Mouse (Mus musculus) testis, adult 2 months (tissue): Measurements from ENCODE around the gene Ubtd1. TPM values are rescaled to one million over a fixed set of nuclear protein-coding genes. Genes with fewer than 3 reads are reported as not detected.

Experiments used
- H3K27ac ChIP-seq: fragments of 200-500 bp; 2 replicates; pipeline ENCODE4 v1.5.1; 2012; ENCODE audit warnings: low read depth, low read length; ENCODE audit not compliant: control insufficient read depth, insufficient read depth
- H3K27me3 ChIP-seq: fragments of 200-500 bp; 2 replicates; pipeline ENCODE4 v1.6.1; 2012; ENCODE audit warnings: mild to moderate bottlenecking, low read length, moderate library complexity; ENCODE audit not compliant: control insufficient read depth, insufficient read depth
- H3K36me3 ChIP-seq: fragments of 200-500 bp; 2 replicates; pipeline ENCODE4 v1.6.1; 2012; ENCODE audit warnings: mild to moderate bottlenecking, low read length; ENCODE audit not compliant: control insufficient read depth, insufficient read depth
- H3K4me1 ChIP-seq: fragments of 200-500 bp; 2 replicates; pipeline ENCODE4 v1.6.1; 2012; ENCODE audit warnings: low read length; ENCODE audit not compliant: control insufficient read depth, insufficient read depth
- H3K4me3 ChIP-seq: fragments of 200-500 bp; 2 replicates; pipeline ENCODE4 v1.5.1; 2012; ENCODE audit warnings: low read depth, mild to moderate bottlenecking, low read length, moderate library complexity, mixed read lengths; ENCODE audit not compliant: control insufficient read depth
- CTCF ChIP-seq: fragments of 200-500 bp; IDR thresholded peaks from 2 replicates; pipeline ENCODE4 v1.5.1; 2012; ENCODE audit warnings: low read depth, mild to moderate bottlenecking, inconsistent platforms, low read length, moderate library complexity; ENCODE audit not compliant: control insufficient read depth, insufficient read depth, insufficient replicate concordance
- POLR2A ChIP-seq: fragments of 200-500 bp; IDR thresholded peaks from 2 replicates; pipeline ENCODE4 v1.6.1; 2012; ENCODE audit warnings: low read depth, mild to moderate bottlenecking, inconsistent platforms, low read length, moderate library complexity; ENCODE audit not compliant: control insufficient read depth
- polyA plus RNA-seq: library from polyadenylated mRNA; depleted of rRNA; stranded (reverse); fragments of >200 nt; gene quantifications from 2 replicates; pipeline ENCODE4 v1.2.3, GENCODE M21; 2012

Gene Ubtd1
- polyA plus RNA-seq, 1 experiment = 282 TPM

DNA sequence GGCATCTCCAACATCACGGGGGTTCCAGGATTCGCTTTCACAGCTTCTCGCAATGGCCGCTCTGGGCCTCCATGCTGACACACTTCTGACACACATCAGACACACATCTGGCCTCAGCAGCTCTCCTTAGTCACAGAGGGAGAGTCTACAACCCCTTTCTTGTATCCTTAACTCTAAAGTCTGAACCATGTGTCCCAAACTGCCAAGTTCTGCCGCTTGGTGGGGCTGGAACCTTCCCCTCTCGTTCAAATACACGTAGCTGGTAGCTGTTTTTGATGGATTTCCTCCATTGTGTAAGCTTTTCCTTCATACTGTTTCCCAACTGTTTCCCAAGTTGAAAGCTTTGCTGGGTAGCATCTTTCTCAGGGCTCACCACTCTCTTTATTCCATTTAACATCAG lies 89.7 kb downstream of the Ubtd1 start:
- Histone ChIP-seq H3K27me3 (no peaks in the 10 kb centered on the region), H3K36me3 (no peaks in the 10 kb centered on the region), H3K4me1 (no peaks in the 10 kb centered on the region), H3K4me3 (no peak overlapping the region), H3K27ac (no peak overlapping the region)
- TF ChIP-seq CTCF = no peak
- TF ChIP-seq POLR2A = no peak

GRCm38 (mm10) chr19:42071886-42072608 lies 90.5 kb downstream of the Ubtd1 start:
- TF ChIP-seq POLR2A (no peak), CTCF (no peak)
- H3K4me3 ChIP-seq = no peak overlapping the region
- no peaks in the 10 kb centered on the region for H3K27me3 ChIP-seq
- H3K4me1 ChIP-seq = no peaks in the 10 kb centered on the region
- no peaks in the 10 kb centered on the region for H3K36me3 ChIP-seq
- H3K27ac ChIP-seq = no peak overlapping the region

DNA sequence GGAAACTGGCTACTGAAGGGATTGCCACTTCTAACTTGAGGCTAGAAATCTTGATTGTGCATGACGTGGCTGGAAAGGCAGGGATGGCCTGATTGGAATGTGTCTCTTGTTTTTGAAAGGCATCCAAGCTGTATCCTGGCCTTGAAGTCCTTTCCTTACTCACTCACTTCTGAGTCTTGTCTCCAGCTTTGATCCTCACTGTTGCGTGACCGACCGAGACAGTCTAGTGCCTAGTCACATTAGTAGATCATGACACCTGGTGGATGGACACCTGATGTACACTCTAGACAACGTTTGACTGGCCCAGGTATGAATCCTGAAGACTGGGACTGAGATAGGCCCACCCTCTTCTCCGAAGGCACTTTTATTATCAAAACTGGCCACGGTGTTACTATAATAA lies 91.2 kb downstream of the Ubtd1 start:
- Histone ChIP-seq H3K4me1 (no peaks in the 10 kb centered on the region), H3K36me3 (no peaks in the 10 kb centered on the region), H3K27ac (no peak overlapping the region), H3K4me3 (no peak overlapping the region), H3K27me3 (no peaks in the 10 kb centered on the region)
- TF ChIP-seq POLR2A = no peak
- TF ChIP-seq CTCF = no peak

DNA sequence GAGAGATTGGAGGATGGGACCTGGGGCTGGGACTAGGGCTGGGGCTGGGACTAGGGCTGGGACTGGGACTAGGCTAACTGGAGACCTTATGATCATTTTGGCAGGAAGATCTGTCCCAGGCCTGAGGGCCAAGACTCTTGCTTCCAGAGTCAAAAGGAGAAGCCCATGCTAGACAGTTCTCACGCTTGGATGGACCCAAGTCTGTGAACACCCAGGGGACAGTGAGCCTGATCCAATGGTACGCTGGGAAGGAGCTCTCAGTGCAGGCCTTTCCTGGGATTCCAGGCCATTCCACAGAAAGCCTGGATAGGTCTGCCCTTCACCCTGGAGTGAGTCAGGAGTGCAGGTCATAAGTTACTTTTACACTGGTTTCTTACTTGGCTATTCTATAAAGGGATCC lies 93.5 kb downstream of the Ubtd1 start:
- H3K4me3 ChIP-seq = no peak overlapping the region
- H3K36me3 ChIP-seq = no peaks in the 10 kb centered on the region; the same call in 1 of the 2 replicates
- H3K27ac ChIP-seq = no peak overlapping the region
- no peak for TF ChIP-seq POLR2A
- TF ChIP-seq CTCF = no peak
- no peaks in the 10 kb centered on the region for H3K27me3 ChIP-seq
- no peaks in the 10 kb centered on the region for H3K4me1 ChIP-seq

- H3K36me3 ChIP-seq = no peaks in the 10 kb centered on the region; the same call in 1 of the 2 replicates
- no peaks in the 10 kb centered on the region for H3K4me1 ChIP-seq
- no peaks in the 10 kb centered on the region for H3K27me3 ChIP-seq
- no peak for TF ChIP-seq POLR2A
- no peak for TF ChIP-seq CTCF
- no peak overlapping the region for H3K27ac ChIP-seq
- H3K4me3 ChIP-seq = no peak overlapping the region
Measured at GRCm38 (mm10) chr19:42075992-42076391, 94.4 kb downstream of the Ubtd1 start.

DNA sequence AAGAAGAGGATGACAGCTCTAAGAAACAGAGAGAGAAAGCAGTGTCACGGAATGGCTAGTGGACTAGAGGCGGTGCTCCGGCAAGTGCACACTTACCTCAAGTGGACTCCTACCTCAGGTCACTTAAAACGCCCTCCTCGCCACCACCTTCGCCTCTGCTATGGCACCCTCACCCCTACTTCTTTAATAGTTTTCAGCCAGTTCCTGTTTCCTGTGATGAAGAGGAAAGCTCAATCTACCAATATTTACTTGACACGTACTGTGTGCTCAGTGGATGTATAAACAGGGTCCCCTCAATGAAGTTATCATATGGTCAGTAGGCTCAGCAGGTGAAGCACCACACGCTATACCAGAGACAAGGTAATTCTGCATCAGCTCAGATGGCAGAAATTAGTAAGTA lies 97.0 kb downstream of the Ubtd1 start:
- no peak overlapping the region for H3K27ac ChIP-seq
- TF ChIP-seq POLR2A (no peak), CTCF (no peak)
- no peaks in the 10 kb centered on the region; the same call in 1 of the 2 replicates for H3K36me3 ChIP-seq
- no peaks in the 10 kb centered on the region for H3K27me3 ChIP-seq
- H3K4me3 ChIP-seq = no peak overlapping the region
- H3K4me1 ChIP-seq = no peaks in the 10 kb centered on the region

DNA sequence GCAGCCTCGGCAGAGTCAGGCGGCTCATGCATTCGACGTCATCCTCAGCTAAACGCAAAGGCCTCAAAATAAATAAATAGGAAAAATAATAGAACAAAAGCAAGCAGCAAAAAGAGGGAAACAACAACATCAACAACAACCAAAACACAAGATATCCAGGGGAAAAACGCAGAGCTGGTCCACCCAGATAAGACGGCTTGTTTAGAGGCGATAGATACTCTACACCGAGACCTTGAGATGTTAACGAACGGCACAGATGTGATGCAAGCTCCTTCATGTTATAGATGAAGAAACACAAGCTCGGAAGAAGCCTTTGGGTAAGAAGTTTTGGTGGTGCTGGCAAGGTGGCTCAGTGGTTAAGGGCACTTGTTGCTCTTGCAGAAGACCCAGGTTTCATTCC lies 97.4 kb downstream of the Ubtd1 start:
- H3K4me3 ChIP-seq = no peak overlapping the region
- no peak for TF ChIP-seq POLR2A
- no peak for TF ChIP-seq CTCF
- H3K36me3 ChIP-seq = no peaks in the 10 kb centered on the region; the same call in 1 of the 2 replicates
- H3K27me3 ChIP-seq = no peaks in the 10 kb centered on the region
- no peak overlapping the region for H3K27ac ChIP-seq
- H3K4me1 ChIP-seq = no peaks in the 10 kb centered on the region

DNA sequence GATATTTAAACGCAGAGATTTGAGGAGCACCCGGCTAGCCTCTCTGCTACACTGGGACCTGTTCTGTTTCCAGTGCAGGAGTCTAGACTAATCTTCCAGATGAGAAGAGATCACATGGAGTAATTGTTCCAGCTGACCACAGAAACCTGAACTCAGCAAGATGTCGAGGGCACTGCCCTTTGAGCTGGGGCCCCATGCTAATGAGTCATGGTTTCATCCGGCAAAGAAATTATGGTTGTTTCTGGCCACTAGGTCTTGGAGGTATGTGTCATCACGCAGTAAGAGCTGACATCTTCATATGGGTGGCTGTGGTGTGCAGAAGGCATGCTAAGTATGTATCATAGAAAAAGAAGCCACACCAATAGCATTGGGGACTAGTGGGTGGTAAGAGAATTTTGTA lies 98.4 kb downstream of the Ubtd1 start:
- Histone ChIP-seq H3K36me3 (no peaks in the 10 kb centered on the region; the same call in 1 of the 2 replicates), H3K27ac (no peak overlapping the region), H3K4me3 (no peak overlapping the region), H3K27me3 (no peaks in the 10 kb centered on the region), H3K4me1 (no peaks in the 10 kb centered on the region)
- TF ChIP-seq POLR2A (no peak), CTCF (no peak)
